Mouse (Mus musculus) CD4-positive, CD25-positive, alpha-beta regulatory T cell, adult 4 months (primary cell): ENCODE data around the gene Cd300c. TPM values are rescaled to one million over a fixed set of nuclear protein-coding genes. Genes with fewer than 3 reads are reported as not detected.
"Not testable (repeated sequence)": the region's sequence is repeated elsewhere in the genome, so short reads cannot be mapped to it uniquely, and the experiment has no call there.

ENCODE experiments used
- ATAC-seq: one replicate; pipeline ENCODE4 v1.8.0; 2017
- polyA plus RNA-seq, 2 experiments: library from polyadenylated mRNA; unstranded; fragments of 100-300 nt; shearing (Covaris generic); gene quantifications; one replicate each; pipeline ENCODE4 v1.2.1; 2017

Cd300c gene
- polyA plus RNA-seq, result not detected

DNA sequence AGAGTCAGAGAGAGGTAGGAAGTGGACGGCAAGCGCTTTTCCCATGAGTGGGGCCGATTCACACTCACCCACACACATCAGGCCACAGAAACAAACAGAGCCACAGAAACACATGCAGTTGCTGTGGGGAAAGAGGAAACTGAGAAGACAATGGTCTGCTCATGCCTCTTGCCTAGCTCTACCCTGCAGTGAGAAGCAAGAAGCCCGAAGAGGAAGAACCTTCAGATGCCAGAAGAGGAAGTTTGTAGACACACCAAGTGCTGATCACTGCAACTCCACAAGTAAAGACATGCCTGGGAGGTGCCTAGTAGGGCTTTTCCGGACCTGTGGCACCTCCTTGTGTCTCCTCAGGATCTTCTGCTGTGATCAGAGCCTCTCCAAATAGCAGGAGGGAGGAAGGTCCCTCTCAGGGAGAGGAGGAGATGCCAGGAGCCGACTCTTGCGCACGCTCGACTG, at the start of gene Cd300c:
Cd300c (minus strand) TSS at position 406 of the 456 bp plus-strand sequence.
- no peak for ATAC-seq

DNA sequence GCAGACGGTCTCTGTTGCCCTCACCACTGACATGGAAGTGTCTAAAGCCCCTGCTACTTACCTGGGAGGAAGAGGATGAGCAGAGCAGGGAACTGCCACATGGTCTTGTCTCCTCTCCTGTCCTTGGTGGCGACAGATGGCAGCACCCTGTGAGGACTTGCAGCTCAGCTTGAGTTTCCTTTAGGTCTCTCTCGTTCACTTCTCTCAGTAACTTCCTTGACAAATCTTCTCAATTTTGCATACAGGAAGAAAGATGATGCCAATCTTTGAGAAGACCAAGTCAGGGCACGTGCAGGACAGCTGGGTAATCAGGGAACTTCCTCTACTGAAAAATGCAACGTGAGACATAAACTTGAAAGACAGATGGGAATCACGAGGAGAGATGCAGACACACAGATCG, 47.1 kb upstream of the Cd300c start, which contains the start of gene Cd300ld2:
Cd300ld2 (minus strand) TSS at position 101 of the 400 bp plus-strand sequence.
- ATAC-seq, result not testable (repeated sequence)

DNA sequence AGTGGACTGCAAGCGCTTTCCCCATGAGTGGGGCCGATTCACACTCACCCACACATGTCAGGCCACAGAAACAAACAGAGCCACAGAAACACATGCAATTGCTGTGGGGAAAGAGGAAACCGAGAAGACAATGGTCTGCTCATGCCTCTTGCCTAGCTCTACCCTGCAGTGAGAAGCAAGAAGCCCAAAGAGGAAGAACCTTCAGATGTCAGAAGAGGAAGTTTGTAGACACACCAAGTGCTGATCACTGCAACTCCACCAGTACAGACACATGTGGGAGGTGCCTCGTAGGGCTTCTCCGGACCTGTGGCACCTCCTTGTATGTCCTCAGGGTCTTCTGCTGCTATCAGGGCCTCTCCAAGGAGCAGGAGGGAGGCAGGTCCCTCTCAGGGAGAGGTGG, 35.1 kb upstream of the Cd300c start:
- no peak for ATAC-seq

DNA sequence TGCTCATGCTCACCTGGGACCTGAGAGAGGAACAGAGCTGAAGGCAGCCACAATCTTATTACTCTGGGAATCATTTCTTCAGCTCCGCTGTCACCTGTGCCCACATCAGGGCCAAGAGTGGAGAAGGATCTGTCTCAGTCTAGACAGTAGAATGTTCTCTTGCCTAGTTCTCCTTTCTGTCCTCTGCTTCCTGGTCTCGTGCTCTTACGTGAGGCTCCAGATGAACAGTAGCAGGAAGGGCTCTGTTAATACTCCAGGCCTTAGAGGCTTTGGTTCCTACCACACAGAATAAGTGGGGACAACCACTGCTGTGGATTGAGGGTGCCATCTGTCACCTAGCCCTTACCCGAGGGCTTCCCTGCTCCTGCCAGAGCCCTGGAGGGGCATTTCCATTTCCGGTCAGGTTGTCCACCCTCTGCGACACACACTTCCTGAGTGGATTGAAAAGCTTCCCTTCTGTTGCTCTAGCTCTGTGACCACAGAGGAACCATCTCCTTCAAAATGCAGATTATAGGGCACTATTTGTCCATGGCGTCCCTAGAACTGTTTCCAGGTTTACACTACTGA, 32.6 kb upstream of the Cd300c start, which contains the start of gene Cd300c2:
Cd300c2 (minus strand) TSS at position 407 of the 567 bp plus-strand sequence.
- no peak for ATAC-seq

DNA sequence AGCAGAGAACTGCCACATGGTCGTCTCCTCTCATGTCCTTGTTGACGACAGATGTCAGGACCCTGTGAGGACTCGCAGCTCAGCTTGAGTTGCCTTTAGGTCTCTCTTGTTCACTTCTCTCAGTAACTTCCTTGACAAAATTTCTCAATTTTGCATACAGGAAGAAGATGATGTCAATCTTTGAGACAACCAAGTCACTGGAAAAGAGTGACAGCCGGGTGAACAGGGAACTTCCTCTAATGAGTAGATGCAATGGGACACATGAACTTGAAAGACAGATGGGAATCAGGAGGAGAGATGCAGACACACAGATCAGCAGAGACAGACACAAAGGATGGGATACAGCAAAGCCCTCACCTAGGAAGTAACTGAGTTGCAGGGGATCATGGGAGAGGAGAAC, 20.8 kb upstream of the Cd300c start, which contains the start of gene Cd300ld:
Cd300ld (minus strand) TSS at position 130 of the 400 bp plus-strand sequence.
- ATAC-seq, result no peak

DNA sequence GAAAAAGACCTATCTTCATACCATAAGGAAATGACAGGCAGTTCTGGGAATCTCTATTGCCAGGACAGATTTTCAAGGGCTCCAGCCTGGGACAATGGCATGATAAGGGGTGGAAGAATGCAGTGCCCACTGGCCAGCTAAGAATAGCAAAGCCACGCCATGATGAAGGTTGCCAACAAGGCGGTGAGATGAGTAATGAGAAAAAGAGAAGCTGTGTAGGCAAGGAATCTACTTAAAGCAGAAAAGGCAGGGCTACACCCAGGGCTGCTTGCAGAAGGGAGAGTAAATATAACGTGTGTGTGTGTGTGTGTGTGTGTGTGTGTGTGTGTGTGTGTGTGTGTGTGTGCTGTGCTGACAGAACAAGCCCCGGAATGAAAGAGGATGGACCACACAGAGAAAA, 12.9 kb upstream of the Cd300c start:
- no peak for ATAC-seq

DNA sequence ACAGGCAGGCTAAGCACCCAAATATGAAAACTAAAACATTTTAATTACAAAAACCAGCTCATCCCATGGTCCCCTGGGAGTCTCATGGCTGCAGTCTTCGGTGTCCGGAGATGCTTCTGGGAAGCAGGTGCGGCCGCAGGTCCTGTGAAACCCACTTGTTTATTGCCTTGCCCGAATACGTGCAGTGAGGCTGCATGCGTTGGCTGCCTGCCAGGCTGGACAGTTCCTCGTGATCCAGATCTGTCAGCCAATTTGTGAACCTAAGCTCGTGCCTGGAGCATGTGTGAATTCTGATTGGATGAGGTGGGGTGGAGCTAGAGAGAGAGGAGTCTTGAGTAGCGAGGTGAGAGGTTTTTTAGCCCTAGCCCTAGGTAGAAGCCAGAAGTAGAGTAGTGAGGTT, 3.8 kb upstream of the Cd300c start:
- ATAC-seq, result no peak

DNA sequence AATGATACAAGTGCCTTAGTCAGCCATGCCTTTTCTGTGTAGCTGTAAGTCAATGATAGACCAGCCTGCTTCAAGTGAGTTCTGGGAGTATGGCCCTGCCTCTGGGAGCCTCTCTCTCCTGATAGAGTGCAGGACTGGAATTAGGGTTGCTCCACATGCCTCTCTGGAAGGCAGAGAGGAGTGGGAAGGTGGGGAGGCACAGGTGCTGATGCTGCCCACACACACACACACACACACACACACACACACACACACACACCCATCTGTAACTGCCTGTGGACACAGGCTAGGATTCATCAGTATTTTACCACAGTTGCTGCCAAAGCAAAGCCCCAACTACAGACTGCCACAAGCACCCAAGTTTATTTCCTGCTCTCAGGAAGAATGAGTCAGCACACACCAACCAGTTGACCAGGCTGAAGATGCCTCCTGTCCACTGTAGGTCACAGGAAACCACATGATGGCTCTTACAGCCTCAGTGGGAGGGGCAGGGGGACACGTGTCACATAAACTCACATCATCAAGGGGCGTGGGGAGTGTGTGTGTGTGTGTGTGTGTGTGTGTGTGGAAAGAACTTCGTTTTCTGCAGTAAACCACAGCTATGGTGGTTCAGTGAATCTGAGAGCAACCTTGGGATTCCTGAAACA, 3.7 kb downstream of the Cd300c start:
- ATAC-seq, result no peak

DNA sequence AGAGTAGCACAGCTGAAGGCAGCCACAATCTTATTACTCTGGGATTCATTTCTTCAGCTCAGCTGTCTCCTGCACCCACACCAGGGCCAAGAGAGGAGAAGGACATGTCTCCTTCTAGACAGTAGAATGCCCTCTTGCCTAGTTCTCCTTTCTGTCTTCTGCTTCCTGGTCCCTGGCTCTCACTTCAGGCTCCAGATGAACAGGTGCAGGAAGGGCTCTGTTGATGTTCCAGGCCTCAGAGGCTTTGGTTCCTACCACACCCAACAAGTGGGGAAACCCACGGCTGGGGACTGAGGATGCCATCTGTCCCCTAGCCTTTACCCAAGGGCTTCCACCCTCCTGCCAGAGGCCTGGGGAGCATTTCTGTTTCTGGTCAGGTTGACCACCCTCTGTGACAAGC, 8.6 kb downstream of the Cd300c start:
- no peak for ATAC-seq

DNA sequence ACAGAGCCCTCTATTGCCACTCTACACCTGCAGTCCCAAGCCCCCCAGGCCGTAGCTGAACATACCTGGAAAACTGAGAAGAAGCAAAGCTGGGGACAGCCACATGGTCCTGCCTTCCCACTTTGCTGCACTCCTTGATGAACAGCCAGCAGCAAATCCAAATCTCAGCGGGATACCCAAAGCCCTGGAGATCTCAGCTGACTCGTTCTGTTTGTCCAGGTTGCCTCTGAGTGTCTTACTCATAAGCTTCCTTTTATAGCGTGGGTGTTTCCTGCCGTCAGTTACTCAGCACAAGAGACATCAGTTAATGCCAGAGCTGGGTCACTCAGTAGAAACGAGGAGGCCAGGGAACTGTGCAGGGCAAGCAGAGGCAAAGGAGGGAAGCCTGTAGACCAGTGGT, 34.8 kb downstream of the Cd300c start, which contains the start of gene Cd300lb:
Cd300lb (minus strand) TSS at position 243 of the 400 bp plus-strand sequence.
- ATAC-seq, result no peak

DNA sequence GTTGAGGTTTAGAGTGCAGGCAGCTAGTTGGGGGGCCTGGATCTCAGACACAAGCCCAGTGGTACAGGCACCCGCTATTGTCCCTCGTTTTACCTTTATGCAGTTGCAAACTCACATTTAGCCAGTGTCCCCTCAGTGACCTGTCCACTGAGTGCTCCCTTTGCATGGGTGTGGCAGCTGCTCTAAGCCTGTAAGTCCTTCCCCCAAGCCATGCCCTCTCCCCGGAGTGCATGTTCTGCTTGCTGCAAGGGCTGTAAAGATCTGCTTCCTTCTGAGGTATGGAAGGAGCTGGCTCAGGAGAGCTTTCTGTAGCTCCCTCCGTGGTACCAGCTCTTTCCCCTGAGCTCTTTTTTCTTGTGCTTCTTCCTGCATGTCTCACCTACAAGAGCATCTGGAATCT, 35.4 kb downstream of the Cd300c start:
- ATAC-seq, result no peak

DNA sequence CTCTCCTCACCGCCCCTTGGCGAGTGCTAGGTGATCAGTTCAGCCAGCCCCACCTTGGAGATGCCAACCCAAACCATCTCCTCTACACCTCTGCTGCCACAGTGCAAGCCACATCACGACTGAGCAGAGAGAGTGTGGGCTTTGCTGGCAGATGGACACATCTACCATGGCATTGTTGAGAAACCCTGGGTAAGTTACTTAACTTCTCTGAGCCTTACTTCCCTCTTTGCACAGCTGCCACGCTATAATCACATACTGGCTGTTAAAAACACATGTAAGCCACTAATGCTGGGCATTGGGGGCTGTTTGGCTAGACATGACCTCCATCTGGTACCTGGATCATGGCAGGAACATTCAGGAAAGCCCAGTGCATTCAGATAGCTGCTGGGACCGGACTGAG, 37.9 kb downstream of the Cd300c start:
- ATAC-seq, result no peak

DNA sequence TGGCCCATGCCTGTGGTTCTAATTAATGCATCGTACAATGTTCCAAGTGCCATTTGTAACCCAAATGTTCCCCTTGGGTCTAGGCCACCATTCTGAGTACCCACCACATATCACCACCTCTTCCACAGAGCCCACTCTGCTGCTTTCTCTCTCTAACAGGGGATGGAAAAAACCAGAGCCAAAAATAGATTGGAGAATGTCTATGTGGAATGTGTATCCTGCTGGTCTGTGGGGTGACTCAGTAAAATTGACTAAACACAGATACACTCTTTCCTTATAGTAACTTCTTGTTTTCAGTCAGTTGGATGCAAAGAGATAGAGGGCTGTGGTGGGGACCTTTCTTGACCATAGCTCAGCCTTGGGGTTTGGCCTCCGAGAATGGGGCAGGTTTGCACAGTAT, 39.4 kb downstream of the Cd300c start:
- ATAC-seq, result no peak

DNA sequence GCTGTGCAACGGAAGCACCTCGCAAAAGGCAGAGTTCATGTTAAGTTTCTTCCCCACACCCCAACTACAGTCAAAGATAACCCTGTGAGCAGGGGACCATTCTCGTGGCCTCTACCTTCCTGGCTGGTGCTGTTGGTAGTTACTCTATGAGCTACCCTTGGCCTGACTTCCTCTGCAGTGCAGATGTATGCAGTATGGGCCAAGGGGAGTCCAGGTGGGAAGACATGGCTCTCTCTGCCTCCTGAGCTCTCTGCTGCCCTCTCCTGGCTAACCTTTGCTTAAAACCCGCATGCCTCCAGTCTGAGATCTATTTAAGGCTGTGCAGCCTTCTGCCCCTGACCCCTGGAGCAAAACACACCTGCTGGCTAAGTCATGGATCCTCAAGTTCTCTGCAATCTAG, 45.0 kb downstream of the Cd300c start:
- no peak for ATAC-seq

DNA sequence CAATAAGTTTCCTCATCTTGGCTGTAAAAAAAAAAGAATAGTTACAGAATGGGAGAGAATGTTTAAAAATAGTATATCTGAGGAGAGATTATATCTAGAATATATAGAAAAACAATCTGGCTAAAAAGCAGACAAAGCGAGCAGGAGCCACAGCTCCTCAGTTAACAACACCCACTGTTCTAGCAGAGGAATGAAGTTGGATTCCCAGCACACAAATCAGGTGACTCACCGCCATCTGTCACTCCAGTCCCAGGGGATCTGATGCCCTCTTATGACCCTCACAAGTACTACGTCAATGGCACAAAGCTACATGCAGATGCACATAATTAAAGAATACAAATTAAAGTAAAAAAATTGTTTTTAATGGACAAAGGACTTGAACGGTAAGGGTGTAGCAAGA, 46.5 kb downstream of the Cd300c start:
- ATAC-seq, result no peak

DNA sequence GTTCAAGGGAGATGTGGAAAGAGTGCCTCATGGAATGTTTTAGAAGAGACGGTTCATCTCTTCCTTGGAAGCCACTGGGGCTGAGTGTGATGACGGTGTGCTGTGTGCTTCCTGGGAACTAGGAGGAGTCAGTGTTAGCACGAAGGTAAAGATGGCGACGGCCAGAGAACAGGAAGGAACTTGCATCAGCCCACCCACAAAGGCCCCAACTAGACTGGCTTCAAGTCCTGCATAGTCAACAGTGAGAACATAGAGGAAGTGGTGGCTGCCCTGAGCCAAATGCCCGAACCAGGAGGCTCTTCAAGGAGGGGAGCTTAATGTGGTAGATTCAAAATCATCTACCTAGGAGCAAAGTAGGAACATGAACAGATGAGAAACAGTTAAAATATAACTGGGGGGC, 51.8 kb downstream of the Cd300c start:
- ATAC-seq, result no peak

DNA sequence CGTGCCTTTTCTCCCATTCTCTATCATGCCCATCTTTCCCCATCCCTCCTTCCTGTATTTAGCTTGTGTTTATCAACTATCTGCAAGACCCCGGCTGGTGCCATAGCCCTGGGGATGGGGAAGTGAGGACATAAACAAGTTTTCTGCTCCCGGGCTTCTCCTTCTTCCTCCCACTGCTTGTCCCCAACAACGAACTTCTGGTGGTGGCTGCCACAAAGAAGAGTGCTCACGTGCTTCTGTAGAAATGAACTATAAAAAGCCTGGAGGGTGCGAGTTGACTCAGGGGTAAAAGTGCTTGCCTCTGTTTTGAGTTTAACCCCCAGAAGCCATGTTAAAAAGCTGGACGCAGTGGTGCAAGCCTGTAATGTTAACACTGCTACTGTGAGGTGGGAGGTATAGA, 54.0 kb downstream of the Cd300c start:
- ATAC-seq, result no peak

DNA sequence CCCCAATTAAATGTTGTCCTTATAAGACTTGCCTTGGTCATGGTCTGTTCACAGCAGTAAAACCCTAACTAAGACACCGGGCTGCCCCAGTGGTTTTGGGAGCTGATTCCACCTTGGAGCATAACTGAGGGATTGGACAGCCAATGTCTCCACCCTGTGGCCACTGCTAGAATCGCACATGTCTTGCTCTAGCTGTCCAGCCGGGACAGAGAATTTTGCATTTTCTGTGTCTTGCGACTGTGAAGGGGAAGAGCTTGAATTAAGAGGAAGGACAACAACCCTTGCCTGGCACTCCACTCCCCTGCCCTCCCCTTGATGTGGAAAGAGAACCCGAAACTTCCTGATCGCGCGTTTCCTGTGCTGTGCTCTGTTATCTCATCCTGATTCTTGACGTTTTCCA, 56.1 kb downstream of the Cd300c start:
- no peak for ATAC-seq

DNA sequence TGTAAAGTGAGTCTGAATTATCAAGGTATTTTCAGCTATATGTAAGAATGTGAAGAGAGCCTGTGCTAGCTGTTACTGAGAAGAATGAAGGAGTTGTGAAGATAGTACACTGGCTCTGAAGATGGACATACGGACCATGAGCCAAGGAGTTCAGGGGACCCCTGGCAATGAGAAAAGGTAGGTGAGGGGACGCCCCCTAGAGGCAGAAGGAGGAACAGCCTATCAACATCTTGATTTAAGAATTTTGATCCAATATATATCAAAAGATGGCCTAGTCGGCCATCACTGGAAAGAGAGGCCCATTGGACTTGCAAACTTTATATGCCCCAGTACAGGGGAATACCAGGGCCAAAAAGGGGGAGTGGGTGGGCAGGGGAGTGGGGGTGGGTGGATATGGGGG, 59.4 kb downstream of the Cd300c start:
- not testable (repeated sequence) for ATAC-seq

DNA sequence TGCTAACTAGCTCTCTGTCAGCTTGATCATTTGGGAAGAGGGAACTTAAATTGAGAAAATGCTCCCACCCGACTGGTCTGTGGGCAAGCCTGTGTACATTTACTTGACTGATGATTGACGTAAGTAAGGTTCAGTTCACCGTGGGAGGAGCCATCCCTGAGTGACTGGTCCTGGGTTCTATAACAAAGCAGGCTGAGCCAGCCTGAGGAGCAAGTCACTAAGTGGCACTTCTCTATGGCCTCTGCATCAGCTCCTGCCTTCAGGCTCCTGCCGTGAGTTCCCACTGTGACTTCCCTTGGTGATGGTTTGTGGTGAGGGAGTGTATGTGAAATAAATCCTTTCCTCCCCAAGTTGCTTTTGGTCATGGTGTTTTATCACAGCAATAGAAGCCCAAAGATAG, 60.9 kb downstream of the Cd300c start:
- no peak for ATAC-seq

DNA sequence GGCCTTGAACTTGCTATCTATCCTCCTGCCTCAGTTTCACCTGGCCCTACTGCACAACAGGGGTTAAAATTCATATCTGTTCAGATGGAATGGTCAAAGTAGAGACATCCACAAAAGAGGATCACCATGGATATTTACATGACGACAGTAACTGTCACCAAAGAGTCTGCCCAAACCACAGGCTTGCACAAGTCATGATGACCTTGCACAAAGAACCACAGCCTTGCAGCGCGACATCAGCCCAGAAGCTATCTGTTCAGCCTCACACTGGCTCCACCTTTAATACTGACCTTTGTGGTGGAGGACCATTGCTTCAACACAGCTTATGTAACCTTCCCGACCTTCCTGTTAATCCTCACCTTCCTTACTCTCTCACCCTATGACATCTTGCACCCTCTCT, 61.4 kb downstream of the Cd300c start:
- ATAC-seq, result no peak
